Mouse (Mus musculus) layer of hippocampus, adult 18-20 months (tissue): ENCODE measurements around the gene Hus1. TPM values are rescaled to one million over a fixed set of nuclear protein-coding genes. Genes with fewer than 3 reads are reported as not detected.

Experiments
- DNase-seq, 2 experiments: peaks; one replicate each; pipeline ENCODE4 v3.0.0; 2022; ENCODE audit warnings: low spot score in 2 of 2
- total RNA-seq, 2 experiments: library from RNA; stranded (reverse); gene quantifications; 2 replicates each; pipeline ENCODE4 v1.2.3; 2021

Gene Hus1
- total RNA-seq, 2 experiments from 2014 or later, result 13.3 to 13.5 TPM

DNA sequence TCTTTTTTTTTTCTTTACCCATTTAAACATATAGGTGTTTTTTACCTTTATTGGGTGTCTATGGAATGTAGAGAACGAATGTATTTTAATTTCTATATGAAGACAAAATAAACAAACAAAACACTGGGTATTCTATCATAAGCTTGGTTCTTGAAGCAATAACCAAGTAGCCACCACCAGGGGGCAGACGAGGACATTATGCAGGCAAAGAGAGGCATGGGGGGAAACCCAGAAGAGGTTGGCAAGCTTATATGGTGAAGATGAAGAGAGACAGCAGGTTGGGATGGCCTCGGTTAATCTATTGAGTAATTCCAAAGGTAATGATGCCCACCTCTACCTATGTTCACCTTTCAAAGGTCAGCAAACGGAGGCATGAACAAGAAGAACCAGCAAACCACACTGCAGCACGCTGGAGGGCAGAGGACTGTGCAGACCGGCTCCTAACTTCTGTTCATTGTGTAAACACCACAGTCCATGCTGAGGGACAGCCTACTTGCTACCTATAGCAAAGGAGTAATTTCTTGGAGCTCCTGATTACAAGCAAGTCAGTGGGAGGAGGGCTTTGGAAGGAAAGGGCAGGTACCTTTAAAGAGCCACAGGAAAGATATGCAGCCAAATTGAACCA, 27.6 kb downstream of the Hus1 start:
- DNase-seq, result peak; percentile 23 to 78

DNA sequence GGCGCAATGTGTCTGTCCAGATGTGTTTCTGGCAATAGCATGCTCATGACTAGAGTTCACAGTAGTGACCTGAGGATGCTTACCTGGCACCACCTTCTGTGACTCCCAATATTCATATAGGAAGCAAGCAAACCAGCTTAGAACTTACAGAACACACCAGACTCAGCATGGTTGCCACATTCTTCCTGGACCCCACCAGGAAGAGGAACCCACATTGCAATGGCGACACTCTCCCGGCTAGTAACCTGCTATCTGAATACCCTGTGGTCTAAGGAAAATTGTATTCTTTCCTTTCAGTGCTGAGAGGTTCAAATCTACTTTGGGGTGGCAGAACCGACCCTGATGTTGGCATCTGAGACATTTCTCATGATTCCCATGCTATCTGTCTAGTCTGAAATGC, 32.8 kb downstream of the Hus1 start:
- no peak for DNase-seq

DNA sequence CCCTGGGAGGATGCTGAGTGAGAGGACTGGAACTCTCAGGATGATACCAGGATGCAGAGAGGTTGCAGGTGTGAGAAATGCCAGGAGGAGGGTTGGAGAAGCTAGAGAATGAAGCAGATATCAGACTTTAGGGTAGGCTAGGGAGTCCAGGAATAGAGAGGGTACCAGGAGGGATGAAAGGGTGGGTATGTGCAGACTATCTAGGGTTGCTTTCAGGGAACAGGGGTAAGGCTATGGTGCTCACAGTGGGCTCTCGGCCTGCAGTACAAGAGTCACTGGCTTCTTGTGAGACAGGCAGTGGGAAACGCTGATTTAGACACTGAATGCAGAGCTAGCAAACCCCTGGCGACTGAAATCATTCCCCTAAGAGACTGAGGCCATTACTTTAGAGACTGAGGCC, 37.8 kb downstream of the Hus1 start, which contains the start of gene Pkd1l1:
Gene Pkd1l1, minus strand, starts transcription at position 101 of the 400 bp plus-strand sequence.
- no peak for DNase-seq

DNA sequence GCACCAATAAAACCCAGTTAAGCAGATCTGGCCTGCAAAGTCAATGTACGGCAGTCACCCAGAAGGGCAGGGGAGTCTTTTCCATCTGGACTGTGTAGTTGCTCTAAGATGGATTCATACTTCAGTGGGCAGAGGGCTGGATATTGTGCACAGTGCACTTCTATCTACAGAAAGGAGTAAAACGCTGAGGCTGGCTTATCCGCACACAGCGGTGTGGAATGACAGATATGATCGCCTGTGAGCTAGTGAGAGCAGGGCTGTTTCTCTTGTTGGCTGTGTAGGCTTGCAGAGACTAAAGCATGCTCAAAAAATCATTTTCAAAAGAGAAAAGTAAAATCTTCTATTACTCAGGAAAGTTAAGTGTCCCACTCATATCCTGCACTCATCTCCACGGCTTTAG, 38.9 kb downstream of the Hus1 start:
- no peak for DNase-seq

DNA sequence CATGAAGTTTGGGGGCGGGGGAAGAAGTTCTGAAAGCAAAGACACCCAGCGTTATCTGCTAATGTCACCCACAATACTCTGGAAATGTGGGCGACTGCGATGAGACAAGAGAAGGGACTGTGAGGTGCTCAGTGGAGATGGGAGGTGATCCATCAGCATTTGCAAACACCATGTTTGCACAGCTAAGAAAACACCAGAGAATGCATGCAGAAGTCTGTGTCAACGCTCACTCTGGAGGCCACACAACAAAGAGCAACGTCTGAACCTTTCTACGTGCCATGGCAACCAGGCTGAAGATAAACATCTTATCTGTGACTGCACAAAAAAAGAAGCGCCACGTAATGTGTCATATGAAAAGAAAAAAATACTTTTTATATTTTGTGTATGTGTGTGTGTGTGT, 40.5 kb downstream of the Hus1 start:
- DNase-seq, result no peak

DNA sequence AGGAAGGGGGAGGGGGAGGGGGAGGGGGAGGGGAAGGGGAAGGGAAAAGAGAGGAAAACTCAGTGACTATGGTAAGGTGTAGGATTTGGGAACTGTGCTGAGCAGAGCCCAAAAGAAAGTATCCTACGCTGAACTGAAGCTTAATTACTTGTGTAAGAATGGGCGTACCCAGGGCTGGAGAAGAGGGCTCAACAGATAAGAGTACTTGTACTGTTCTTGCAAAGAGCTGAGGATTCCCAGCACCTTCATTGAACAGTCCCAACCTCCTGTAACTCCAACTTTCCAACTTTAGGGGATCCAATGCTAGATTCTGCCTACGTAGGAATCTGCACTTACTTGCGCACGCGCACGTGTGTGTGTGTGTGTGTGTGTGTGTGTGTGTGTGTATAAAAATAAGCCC, 42.9 kb downstream of the Hus1 start:
- no peak for DNase-seq

DNA sequence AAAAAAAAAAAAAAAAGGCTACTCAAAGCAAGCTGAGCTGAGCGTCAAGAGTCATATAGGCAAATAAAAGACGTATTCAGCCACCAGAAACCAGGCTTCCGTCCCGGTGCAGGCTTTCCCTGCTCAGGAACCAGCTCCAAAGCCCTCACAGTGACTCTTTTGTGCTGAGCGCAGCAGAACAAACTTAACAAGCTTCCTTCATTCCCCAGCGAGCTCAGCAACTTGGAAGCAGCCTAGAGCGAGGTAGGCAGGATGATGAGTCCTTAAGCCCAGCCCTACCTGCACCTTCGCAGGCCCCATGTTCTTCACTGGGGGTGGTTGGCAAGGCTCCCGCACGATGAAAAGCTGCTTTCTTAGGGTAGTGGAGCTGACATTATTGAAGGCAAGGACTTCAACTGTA, 52.4 kb downstream of the Hus1 start:
- peak in 1 of 2 experiments; percentile 49 for DNase-seq

DNA sequence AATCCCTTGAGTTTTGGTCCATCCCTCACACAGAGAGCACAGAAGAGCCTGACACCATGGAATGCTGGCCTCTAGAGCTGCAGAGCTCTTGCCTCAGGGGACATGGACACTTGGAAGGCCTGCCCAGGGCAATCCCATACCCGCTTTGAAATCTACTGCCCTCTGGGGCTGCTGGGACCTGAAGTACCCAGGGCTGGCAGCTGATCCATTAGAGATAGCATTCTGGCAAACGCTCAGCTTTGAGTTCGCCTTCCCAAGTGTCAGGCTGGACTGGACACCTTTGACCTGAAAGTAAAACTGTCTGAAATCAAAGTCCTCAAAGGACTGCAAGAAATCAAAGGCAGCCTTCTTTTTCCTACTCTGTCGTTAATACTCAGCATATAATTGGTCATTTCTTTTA, 52.9 kb downstream of the Hus1 start:
- no peak for DNase-seq

DNA sequence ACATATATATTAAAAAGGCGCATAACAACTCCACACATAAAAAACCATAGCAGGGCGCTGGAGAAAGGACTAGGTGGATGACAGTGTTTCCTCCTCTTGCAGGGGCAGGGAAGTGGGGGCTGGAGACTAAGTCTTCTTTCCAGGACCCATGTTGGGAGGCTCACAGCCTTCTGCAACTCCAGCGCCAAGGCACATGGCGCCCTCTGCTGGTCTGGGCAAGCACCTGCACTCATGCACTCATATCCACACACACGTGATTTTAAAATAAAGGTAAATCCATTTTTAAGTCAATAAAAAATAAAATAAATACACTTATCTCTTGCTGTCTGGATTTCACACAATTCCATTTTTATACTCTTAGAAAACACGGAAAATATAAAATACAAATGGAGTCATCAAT, 54.0 kb downstream of the Hus1 start:
- no peak for DNase-seq

DNA sequence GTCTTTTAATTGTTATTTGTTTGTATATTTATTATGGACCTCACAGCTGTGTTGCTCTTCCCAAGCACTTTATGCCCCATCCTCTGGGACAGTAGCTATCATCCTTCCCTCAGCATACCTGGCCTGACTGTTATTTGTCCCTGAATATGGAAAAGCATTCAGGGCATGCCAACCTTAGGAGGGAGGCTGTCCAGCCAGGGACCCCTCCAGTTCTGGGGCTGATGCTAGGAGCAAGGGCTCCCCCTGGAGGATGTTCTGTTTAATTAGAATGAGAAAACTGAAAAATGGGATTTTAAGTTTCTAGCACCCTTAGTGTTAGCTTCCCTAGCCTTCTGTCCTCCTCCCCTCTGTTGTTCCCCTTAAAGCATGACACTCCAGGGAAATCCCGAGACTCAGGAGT, 55.3 kb downstream of the Hus1 start:
- peak in 1 of 2 experiments; percentile 25 for DNase-seq

DNA sequence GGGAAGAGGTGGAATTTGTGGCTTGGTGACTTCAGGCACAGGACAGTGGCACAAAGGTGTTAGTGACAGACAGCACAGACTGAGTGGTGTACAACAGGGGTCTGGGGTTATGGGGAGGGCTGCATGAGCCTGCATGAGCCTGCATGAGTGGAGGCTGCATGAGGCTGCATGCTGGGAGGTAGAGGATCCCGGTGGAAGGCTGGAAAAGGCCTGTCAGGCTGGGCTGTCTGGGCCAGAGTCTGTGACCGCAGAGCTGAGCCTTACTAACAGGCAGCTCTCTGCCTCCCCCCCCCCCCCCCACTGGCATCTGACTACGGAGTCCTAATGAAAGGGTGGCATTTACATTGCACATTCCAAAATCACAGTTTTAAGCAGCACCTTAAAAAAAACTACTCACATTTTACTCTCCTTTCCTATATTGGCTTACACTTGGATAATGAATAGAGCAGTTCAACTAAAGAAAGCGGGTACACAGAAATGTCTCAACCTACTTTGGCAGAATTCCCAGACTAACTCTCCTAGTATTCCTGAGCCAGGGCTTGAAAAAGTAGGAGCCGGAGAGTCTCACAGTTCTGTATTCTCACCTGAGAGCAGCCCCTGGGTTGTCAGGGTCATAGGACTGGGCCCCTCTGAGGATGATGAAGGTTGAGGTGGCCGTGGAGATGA, 61.1 kb downstream of the Hus1 start:
- DNase-seq, result no peak

DNA sequence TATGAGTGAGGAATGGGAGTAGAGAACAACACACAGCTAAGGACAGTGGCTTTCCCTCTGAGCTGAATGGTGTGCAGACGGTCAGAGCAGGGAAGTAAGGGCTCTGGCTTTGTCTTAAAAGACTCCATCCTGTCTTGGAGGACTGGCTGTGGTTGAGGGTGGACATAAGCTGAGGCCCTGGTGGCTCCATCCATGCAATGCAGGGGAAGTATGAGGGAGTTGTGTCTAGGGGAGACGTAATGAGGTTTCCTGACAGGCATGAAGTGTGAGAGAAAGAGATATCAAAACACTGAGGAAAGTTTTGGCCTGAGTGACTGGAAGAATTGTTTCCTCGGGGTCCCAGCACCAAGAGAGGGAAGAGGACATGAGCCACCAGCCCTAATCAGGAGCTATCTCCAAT, 62.1 kb downstream of the Hus1 start:
- no peak for DNase-seq

DNA sequence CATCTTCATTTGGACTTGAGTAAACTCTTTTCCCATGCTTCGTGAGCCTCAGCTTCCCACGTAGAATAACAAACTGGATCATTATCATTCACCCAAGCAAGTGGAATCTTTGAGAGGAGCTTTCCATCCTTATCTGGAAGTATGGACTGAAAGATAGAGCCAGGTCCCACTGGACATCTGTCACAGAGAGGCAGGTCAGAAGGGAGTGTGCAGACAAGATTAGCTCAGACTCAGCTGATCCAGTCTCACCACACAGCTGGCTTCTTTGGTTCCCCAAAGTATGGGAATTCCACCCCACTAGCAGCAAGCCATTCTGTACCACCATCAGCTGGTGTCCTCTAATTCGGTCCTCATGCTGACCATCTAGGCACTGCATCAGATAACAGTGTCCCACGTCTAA, 66.9 kb downstream of the Hus1 start:
- no peak for DNase-seq

Other genes starting within 250 kb of the Hus1 start
- under 1 TPM; 0.08 to 0.52 TPM for gene Pkd1l1, start 37.9 kb downstream of the Hus1 start, total RNA-seq
- 1 to 10 TPM; 1.2 to 1.4 TPM for gene Gm11992, start 37.4 kb upstream of the Hus1 start, total RNA-seq
- under 1 TPM; 0.38 to 0.82 TPM for gene Sun3, start 37.8 kb upstream of the Hus1 start, total RNA-seq
- gene Upp1, start 106.9 kb upstream of the Hus1 start, total RNA-seq, result 1 to 10 TPM; 4.0 to 4.1 TPM
- gene Abca13, start 180.8 kb upstream of the Hus1 start, total RNA-seq, result under 1 TPM in 1 of 2 experiments, not detected in 1; 0.05 TPM